Mouse (Mus musculus) R1 (cell line): Measurements from ENCODE around the gene Olfr741.

ENCODE experiments used
- DNase-seq: peaks from one replicate; pipeline ENCODE4 v3.0.0-alpha.2; 2018; ENCODE audit warnings: low read depth, low spot score

Gene Olfr741

DNA sequence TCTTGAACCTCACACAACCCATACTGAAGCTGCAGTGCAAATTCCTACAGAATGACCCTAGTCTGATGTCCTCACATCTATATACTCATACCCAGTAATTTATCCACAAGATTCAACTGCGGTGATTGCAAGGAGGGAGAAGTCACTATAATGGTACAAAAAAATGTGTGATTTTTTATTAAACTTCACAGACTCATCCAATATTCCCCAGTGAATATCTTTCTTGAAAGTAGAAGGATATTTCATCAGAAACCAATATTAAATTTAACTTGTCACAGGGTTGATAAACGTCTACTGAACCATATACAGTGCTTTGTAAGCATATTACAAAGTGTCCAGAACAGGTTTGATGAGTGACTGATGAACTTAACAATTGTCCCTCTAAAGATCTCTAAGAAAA, at the start of gene Olfr741:
Gene Olfr741, plus strand, starts transcription at position 301 of the 400 bp plus-strand sequence.
- no peak for DNase-seq

DNA sequence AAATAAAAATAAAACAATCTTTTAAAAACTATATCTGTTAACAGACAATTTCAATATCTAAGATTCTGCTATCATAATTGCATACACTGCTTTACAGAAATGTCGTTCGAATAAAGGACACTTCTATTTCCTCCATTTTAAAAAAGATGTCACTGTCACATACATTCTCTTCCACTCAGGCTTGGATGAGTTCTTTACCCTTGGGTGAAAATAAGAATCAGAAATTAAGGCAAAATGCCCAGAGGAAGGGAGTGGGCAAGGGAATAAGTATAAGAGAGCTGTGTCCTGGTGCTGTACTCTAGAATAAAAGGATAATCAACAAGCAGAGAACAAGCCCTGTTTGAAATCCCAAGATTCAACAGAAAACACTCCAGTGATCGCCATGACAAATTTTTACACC, 27.3 kb upstream of the Olfr741 start, which contains the start of gene Olfr740:
Gene Olfr740, plus strand, starts transcription at position 301 of the 400 bp plus-strand sequence.
- DNase-seq: no peak

GRCm38 (mm10) chr14:50478406-50478805, 5.9 kb downstream of the Olfr741 start:
- no peak for DNase-seq

DNA sequence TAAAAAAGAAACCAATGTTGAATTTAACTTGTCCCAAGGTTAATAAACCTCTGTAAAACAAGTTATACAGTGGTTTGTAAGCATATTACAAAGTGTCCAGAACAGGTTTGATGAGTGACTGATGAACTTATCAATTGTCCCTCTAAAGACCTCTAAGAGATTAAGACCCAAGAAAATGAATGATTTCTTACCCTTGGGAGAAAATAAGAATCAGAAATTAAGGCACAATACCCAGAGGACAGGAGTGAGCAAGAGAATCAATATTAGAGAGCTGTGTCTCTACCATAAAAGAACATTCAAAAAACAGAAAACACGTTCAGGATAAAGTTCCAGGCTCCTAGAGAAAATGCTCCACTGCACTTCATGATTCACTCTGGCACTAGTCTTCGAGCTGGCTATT, 30.8 kb downstream of the Olfr741 start, which contains the start of gene Olfr742:
Gene Olfr742, plus strand, starts transcription at position 301 of the 400 bp plus-strand sequence.
- no peak for DNase-seq

DNA sequence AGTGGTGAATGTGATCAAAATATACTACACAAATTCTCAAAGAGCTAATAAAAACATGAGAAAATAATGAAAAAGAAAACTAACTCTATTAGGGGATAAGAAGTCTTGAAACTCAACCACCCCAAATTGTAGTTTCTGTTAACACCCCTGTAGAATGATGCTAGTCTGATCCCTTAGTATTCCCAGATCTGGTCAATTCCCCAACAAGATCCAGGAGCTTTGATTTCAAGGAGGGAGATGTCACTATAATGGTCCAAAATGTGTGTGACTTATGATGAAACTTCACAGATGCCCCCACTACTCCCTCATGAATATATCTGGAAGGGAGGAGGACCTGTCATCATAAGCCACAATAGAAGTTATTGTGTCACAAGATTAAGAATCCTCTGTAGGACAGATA, 49.0 kb downstream of the Olfr741 start, which contains the start of gene Olfr743:
Gene Olfr743, plus strand, starts transcription at position 301 of the 400 bp plus-strand sequence.
- no peak for DNase-seq
